Mouse (Mus musculus): Measurements from ENCODE around the gene Nufip1. TPM values are rescaled to one million over a fixed set of nuclear protein-coding genes. Genes with fewer than 3 reads are reported as not detected.

The Nufip1 gene
- polyA plus RNA-seq, 1 experiment from 2014 or later: 16.5 TPM

Other genes with a start within 250 kb of the Nufip1 start
- gene Kctd4, start 155.9 kb upstream of the Nufip1 start, polyA plus RNA-seq (2015; fragmentation: Nextera tagmentation; extraction: Ambion mirVana): 0.29 and 0.32 TPM in 2 replicates
- 30.8 and 33.0 TPM in 2 replicates for gene Gtf2f2, start 100.0 kb upstream of the Nufip1 start, polyA plus RNA-seq (2015; fragmentation: Nextera tagmentation; extraction: Ambion mirVana)
- 12.1 and 12.5 TPM in 2 replicates for gene Gpalpp1, start 131 bp upstream of the Nufip1 start, polyA plus RNA-seq (2015; fragmentation: Nextera tagmentation; extraction: Ambion mirVana)

Data from lung, embryonic 15.5 days (tissue).